Mouse (Mus musculus): Measurements from ENCODE around the gene Gm10273.

DNA sequence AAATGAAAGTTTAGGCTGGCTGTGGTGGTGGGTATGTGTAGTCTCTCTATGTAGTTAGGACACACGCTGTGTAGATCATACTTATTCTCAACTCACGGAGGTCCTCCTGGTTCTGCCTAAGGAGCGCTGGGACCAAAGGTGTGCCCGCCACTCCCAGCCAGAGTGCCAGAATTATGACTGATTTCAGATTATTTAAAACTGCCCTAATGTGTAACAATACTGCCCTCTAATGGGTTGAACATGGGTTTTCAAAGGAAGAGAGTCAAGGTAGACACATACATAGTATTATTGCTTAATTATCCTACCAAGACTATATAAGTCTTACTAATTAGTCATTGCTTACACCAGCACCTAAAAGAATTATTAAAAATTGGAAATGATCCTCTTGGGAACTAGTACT is 36.7 kb upstream of the Gm10273 start:
- TF ChIP-seq CTCF (IDR thresholded peaks at IDR 0.05; ENCODE audit: borderline replicate concordance, insufficient read depth, low read depth, low read length) (peak; percentile 52; the same call in 1 of the 2 replicates), POLR2A (IDR thresholded peaks at IDR 0.05; ENCODE audit: borderline replicate concordance, insufficient read depth, low read length) (no peak)
